Mouse (Mus musculus): ENCODE results near the gene Dusp6. TPM values are rescaled to one million over a fixed set of nuclear protein-coding genes. Genes with fewer than 3 reads are reported as not detected.
A peak's percentile ranks its signal among the peaks of the same experiment; 100 is the strongest.

Dusp6 gene
- polyA plus RNA-seq, 1 experiment from 2014 or later, result 23.9 TPM

DNA sequence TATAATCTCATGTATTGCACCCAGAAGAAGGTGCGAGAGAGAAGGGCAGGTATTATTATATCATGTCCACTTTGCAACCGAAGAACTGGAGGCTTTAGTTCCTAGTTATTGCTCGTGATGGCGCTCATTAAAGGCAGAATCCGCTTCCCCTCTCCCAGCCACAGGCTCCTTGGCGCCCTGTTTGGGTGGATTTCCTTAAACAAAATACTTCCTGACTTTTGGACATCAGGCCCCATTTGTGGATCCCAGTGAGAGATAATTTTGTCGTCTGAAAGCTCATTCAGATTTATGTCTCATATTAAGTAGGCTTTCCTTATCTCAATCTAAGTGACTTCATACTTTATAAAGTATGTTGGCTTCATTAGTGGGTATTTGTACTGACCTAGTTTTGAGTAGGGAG, 23.2 kb downstream of the Dusp6 start:
- ATAC-seq (ENCODE audit: low FRiP score, low read depth), result no peak
- Histone ChIP-seq H3K9me3 (no peaks in the 10 kb centered on the region), H3K27me3 (peaks cover 6% of the 10 kb centered on the region), H3K27ac (replicated peaks) (no peak overlapping the region), H3K4me3 (no peak overlapping the region), H3K4me2 (replicated peaks) (no peak overlapping the region), H3K9ac (replicated peaks) (no peak overlapping the region), H3K36me3 (no peaks in the 10 kb centered on the region), H3K4me1 (peaks cover 10% of the 10 kb centered on the region)
- 72% methylated on average over 7 of the region's 7 CpGs for WGBS

DNA sequence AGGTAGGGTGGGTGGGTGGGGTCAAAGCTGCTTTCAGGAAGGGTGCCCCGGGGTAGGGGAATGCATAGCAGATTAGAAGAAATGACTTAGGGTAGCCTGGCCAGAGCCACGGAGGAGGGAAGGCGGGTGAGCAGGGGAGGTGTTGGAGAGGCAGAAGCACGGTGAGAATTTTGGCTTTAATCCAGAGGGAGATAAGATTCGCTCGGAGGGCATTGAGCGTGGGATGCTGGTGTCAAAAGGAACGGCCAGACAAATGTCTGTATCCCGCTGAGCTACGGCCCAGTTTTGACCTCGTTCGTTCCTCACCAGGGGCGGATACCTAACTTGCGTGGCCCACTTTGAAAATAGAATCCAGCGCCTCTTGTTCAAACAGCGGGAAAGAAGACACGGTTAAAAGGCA, 23.8 kb downstream of the Dusp6 start:
- no peak overlapping the region for H3K27ac ChIP-seq (replicated peaks)
- no peak for ATAC-seq (ENCODE audit: low FRiP score, low read depth)
- WGBS, result 11% methylated on average over 17 of the region's 17 CpGs
- H3K27me3 ChIP-seq, result peaks cover 6% of the 10 kb centered on the region
- peaks cover 10% of the 10 kb centered on the region for H3K4me1 ChIP-seq
- H3K9ac ChIP-seq (replicated peaks), result no peak overlapping the region
- no peaks in the 10 kb centered on the region for H3K36me3 ChIP-seq
- no peak overlapping the region for H3K4me3 ChIP-seq
- H3K4me2 ChIP-seq (replicated peaks), result peak overlapping the region; percentile 33
- H3K9me3 ChIP-seq, result no peaks in the 10 kb centered on the region

DNA sequence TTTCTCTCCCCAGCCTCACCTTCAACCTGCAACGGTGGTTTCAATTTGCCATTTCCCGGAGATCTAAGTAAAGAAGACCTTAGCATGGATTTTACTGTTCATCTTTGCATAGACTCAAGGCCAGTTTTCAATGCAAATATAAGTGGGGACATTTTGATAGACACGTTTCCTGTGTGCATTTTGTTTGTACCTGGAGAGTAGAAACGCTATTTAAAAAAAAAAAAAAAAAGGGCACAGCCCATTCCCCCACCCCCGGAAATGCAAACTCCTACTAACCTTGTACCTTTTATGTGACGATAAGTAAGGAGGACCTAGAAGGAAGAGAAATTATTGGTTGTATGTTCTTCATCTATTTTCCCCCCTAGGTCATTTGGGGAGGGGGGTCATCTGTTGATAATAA, 24.2 kb downstream of the Dusp6 start:
- Histone ChIP-seq H3K9me3 (no peaks in the 10 kb centered on the region), H3K9ac (replicated peaks) (no peak overlapping the region), H3K4me1 (peaks cover 10% of the 10 kb centered on the region), H3K27ac (replicated peaks) (no peak overlapping the region), H3K36me3 (no peaks in the 10 kb centered on the region), H3K4me3 (no peak overlapping the region), H3K4me2 (replicated peaks) (peak overlapping the region; percentile 33), H3K27me3 (peaks cover 6% of the 10 kb centered on the region)
- 56% methylated on average over 6 of the region's 6 CpGs for WGBS
- no peak for ATAC-seq (ENCODE audit: low FRiP score, low read depth)

DNA sequence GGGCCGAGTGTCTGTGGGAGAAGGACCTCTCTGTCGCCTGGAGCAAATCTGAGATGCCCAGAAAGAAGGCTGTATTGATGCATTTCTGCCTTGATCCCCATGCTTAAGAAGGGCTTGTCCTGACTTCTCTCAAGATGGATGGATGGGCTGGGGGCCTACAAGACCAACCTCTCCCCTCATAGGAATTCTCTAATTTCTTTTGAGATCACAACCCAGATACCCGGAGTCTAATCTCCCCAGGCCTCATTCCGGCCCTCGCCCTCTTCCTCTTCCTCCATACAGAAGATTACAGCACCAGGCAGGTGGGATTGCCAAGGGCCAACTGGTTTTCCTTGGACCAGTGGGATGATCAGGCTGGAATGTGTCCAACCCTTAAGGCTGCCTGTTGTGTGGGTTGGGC, 26.1 kb downstream of the Dusp6 start:
- H3K4me1 ChIP-seq, result peaks cover 10% of the 10 kb centered on the region
- WGBS, result 88% methylated on average over 5 of the region's 5 CpGs
- H3K9ac ChIP-seq (replicated peaks), result no peak overlapping the region
- no peaks in the 10 kb centered on the region for H3K9me3 ChIP-seq
- H3K27me3 ChIP-seq, result peaks cover 6% of the 10 kb centered on the region
- no peak overlapping the region for H3K4me2 ChIP-seq (replicated peaks)
- H3K4me3 ChIP-seq, result no peak overlapping the region
- H3K36me3 ChIP-seq, result no peaks in the 10 kb centered on the region
- ATAC-seq (ENCODE audit: low FRiP score, low read depth), result no peak
- no peak overlapping the region for H3K27ac ChIP-seq (replicated peaks)

DNA sequence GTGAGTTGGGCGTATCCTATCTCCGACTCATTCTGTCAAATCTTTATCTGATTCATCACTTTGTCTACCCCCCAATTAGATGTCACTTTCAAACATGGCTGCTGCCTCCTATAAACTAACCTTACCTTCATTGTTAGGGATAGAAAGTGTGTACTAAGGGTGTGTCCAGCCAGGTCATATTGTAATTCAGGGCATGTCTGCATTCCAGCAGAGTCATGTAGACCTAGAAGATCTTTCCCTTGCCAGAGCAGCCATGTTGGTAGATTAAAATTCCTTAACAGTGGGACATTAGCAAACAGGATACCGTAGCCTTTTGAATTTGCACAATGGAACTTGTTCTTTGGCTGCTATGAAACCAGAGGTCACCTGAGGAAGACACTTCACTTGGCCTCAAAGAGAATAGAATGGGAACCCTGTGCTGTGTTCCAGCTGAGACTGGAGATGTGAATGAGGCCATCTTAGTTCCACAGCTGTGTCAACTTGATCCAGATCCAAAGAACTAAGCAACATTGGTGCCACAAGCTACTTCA, 30.1 kb downstream of the Dusp6 start:
- Histone ChIP-seq H3K9me3 (no peaks in the 10 kb centered on the region), H3K27ac (replicated peaks) (no peak overlapping the region)
- WGBS, result 90% methylated on average over 3 of the region's 3 CpGs

DNA sequence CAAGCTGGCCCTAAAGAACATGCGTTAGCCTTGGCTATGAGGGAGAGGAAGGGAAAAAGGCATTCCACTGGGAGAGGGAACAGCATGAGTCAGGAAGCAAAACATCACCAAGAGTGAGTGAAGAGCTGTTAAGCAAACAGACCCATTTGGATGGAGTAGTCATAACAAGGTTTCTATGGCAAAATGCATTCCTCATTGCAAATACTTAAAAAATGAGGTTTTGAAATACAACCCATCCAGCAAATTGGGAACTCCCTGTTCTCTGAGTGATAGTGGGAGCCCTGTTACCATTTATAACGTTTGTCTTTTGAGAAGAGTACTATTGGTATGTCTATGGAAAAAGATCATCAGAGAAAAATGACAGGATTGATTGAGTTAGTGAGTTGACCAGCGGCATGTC, 34.7 kb downstream of the Dusp6 start:
- Histone ChIP-seq H3K36me3 (no peaks in the 10 kb centered on the region), H3K27ac (replicated peaks) (no peak overlapping the region), H3K9me3 (no peaks in the 10 kb centered on the region), H3K27me3 (no peaks in the 10 kb centered on the region), H3K9ac (replicated peaks) (no peak overlapping the region), H3K4me3 (no peak overlapping the region), H3K4me1 (peaks cover 9% of the 10 kb centered on the region), H3K4me2 (replicated peaks) (no peak overlapping the region)
- WGBS, result 65% methylated on average over 3 of the region's 3 CpGs
- no peak for ATAC-seq (ENCODE audit: low FRiP score, low read depth)

More for the DNA sequence above, 30.1 kb downstream of the Dusp6 start:
- Histone ChIP-seq H3K4me1 (no peaks in the 10 kb centered on the region), H3K27me3 (no peaks in the 10 kb centered on the region), H3K9ac (replicated peaks) (no peak overlapping the region), H3K36me3 (no peaks in the 10 kb centered on the region), H3K4me3 (no peak overlapping the region), H3K4me2 (replicated peaks) (no peak overlapping the region)
- ATAC-seq (ENCODE audit: low FRiP score, low read depth), result no peak

DNA sequence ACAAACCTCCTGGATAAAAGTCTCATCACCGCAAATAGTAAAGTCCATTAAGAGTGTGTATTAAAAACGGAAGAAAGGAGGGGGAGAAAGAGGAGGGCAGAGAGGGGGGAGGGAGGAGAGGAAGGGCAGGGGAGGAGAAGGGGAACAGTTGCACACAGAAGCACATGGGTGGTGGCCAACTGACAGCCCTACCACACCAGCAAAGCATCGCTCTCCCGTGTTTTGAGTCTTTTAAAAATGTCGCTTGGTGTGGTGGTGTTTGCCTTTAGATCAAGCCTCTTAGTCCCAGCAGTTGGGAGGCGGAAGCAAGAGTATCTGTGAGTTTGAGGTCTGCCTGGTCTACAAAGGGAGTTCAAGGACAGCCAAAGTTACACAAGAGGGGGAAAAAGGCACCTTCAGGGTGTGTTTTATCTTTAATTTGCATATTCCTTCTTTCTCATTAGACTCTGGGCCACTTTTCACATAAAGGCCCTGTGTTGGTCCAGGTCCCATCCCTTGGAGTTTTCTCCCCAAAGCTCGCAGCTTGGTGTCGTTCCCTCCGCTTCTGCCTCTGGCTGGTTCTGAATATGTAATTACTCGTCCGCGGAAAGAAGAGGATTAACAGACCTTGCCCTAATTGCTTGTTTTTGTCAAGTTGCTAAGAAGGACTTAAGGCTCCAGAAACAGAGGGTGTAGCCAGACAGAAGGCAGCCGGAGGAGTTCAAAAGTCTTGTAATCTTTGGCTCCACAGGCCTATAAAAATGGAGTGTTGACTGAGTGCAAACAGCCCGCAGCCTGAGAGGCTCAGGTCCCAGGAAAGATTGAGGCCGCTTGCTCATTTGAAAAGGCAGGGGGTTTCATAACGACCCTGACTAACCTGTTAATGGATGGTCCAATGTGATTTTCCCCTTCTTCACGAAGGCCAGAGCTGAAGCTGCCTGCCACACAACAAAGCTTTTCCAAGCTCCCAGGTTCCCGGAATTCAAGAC, 35.6 kb downstream of the Dusp6 start:
- Histone ChIP-seq H3K9ac (replicated peaks) (no peak overlapping the region), H3K27me3 (no peaks in the 10 kb centered on the region), H3K4me2 (replicated peaks) (peak overlapping the region; percentile 26), H3K27ac (replicated peaks) (no peak overlapping the region), H3K4me3 (no peak overlapping the region), H3K36me3 (no peaks in the 10 kb centered on the region), H3K9me3 (no peaks in the 10 kb centered on the region), H3K4me1 (peaks cover 9% of the 10 kb centered on the region)
- 11% methylated on average over 18 of the region's 18 CpGs for WGBS
- no peak for ATAC-seq (ENCODE audit: low FRiP score, low read depth)

DNA sequence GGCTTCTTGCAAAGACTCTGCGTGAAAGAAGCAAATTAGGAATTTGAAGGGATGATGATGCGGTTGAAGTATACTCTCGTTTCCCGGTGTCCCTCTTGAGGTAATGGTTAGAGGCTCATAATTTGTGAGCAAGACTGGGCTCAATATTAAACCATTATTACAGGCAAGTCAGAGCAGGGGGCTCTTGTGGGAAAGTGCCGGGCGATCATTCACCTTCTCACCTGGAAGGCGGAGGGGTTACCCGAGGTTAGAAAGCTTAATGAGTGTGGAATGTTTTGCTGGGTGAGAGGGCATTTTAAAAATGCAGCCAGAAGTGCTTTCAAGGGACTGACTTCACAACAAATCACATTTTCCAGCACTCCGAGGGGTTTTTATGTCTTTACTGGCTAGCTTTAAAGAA, 36.3 kb downstream of the Dusp6 start:
- Histone ChIP-seq H3K27me3 (no peaks in the 10 kb centered on the region), H3K9me3 (no peaks in the 10 kb centered on the region), H3K4me1 (peaks cover 9% of the 10 kb centered on the region), H3K36me3 (no peaks in the 10 kb centered on the region), H3K4me3 (no peak overlapping the region), H3K9ac (replicated peaks) (no peak overlapping the region), H3K4me2 (replicated peaks) (peak overlapping the region; percentile 26), H3K27ac (replicated peaks) (no peak overlapping the region)
- ATAC-seq (ENCODE audit: low FRiP score, low read depth), result no peak; the same call in 1 of the 2 replicates
- WGBS, result 9% methylated on average over 9 of the region's 9 CpGs

DNA sequence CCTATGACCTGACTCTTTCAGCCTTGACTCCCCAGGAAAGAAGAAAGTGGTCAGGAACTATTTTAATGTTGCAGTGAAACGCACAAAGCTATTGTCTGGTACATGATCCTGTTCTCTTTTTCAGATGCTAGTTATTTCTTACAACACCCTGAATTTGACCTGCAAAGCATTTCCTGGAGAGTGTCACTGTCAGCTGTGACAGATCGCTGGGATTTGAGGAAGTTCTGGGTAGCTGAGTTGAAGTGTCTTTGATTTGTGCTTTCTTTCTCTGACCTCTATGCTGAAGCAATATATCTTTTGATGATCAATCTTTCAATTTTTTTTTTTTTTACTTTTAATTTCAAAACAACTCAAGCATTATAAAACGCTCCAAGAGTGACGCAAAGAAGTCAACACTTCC, 39.0 kb downstream of the Dusp6 start:
- no peak for ATAC-seq (ENCODE audit: low FRiP score, low read depth)
- no peaks in the 10 kb centered on the region for H3K27me3 ChIP-seq
- 86% methylated on average over 4 of the region's 4 CpGs for WGBS
- H3K4me1 ChIP-seq, result peaks cover 9% of the 10 kb centered on the region
- no peak overlapping the region for H3K4me3 ChIP-seq
- no peaks in the 10 kb centered on the region for H3K36me3 ChIP-seq
- H3K9ac ChIP-seq (replicated peaks), result no peak overlapping the region
- no peak overlapping the region for H3K4me2 ChIP-seq (replicated peaks)
- H3K9me3 ChIP-seq, result no peaks in the 10 kb centered on the region
- no peak overlapping the region for H3K27ac ChIP-seq (replicated peaks)

DNA sequence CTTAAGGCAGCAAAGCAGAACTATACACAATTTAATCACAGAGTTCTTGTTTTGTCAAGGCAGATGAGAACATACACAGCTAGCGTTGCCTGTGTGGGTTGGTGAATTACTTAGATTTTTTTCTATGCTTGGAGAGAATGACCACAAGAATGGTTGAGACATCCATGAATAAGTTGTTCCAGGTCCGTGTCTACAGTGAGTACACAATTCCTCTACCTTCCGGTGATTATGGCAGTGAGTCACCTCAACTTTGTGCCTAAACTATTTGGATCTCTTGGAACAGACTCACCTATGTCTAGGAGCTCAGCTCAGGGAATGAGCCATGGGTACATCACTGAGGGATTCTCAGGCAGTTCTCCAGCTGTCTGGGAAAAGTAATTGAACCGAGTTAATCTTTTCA, 45.8 kb downstream of the Dusp6 start:
- H3K9me3 ChIP-seq, result no peaks in the 10 kb centered on the region
- no peaks in the 10 kb centered on the region for H3K27me3 ChIP-seq
- no peaks in the 10 kb centered on the region for H3K4me1 ChIP-seq
- 90% methylated on average over 4 of the region's 4 CpGs for WGBS
- H3K27ac ChIP-seq (replicated peaks), result no peak overlapping the region
- no peak overlapping the region for H3K4me2 ChIP-seq (replicated peaks)
- H3K9ac ChIP-seq (replicated peaks), result no peak overlapping the region
- ATAC-seq (ENCODE audit: low FRiP score, low read depth), result no peak
- no peaks in the 10 kb centered on the region for H3K36me3 ChIP-seq
- H3K4me3 ChIP-seq, result no peak overlapping the region

DNA sequence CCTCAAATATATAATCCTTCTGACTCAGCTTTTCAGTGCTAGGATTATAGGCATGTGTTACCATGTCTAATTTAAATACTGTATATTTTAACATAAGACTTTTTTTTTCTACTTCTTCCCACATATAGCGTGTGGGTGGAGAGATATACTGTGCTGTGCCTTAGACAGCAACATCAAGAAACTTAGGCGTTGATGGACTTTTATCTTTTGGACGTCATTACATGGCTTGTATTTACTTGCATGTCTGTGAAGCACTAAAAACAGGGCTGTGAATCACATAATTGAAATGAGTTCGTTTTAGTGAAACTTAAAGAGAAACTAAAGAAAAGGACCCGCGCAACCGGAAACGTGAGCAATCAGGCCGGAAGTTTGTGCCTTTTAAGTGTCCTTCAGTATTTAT, 46.6 kb downstream of the Dusp6 start:
- 89% methylated on average over 9 of the region's 9 CpGs for WGBS
- no peaks in the 10 kb centered on the region for H3K9me3 ChIP-seq
- H3K27ac ChIP-seq (replicated peaks), result no peak overlapping the region
- H3K4me2 ChIP-seq (replicated peaks), result no peak overlapping the region
- H3K4me1 ChIP-seq, result no peaks in the 10 kb centered on the region
- ATAC-seq (ENCODE audit: low FRiP score, low read depth), result no peak
- no peak overlapping the region for H3K4me3 ChIP-seq
- H3K27me3 ChIP-seq, result no peaks in the 10 kb centered on the region
- no peak overlapping the region for H3K9ac ChIP-seq (replicated peaks)
- no peaks in the 10 kb centered on the region for H3K36me3 ChIP-seq

DNA sequence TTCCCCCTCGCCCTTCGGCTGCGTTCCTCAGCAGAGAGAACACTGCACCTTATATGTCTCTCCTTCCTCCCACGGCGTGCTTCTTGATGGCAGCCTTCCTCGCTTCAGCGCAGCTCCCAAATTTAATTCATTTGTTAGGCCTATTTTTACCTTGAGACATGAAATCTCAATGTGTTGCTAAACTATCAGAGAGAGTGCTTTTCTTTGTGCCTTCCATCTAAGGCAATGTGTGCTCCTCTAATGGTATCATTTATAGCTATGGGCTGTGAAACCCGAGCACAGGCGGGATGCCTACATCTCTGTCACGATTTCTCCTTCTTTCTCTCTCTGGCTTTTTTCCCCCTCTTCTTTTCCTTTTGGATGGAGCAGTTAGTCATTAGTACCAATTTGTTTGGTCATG, 47.2 kb downstream of the Dusp6 start:
- no peaks in the 10 kb centered on the region for H3K27me3 ChIP-seq
- no peak overlapping the region for H3K4me3 ChIP-seq
- 87% methylated on average over 10 of the region's 10 CpGs for WGBS
- H3K36me3 ChIP-seq, result no peaks in the 10 kb centered on the region
- no peak overlapping the region for H3K9ac ChIP-seq (replicated peaks)
- H3K4me1 ChIP-seq, result no peaks in the 10 kb centered on the region
- H3K4me2 ChIP-seq (replicated peaks), result no peak overlapping the region
- ATAC-seq (ENCODE audit: low FRiP score, low read depth), result no peak
- H3K27ac ChIP-seq (replicated peaks), result no peak overlapping the region
- no peaks in the 10 kb centered on the region for H3K9me3 ChIP-seq
